Mouse (Mus musculus) embryo, embryonic 11 days (tissue): Measurements from ENCODE around the gene Rxrg.

Source experiments
- DNase-seq: peaks from one replicate; pipeline ENCODE4 v3.0.0-alpha.2; 2015

The Rxrg gene

DNA sequence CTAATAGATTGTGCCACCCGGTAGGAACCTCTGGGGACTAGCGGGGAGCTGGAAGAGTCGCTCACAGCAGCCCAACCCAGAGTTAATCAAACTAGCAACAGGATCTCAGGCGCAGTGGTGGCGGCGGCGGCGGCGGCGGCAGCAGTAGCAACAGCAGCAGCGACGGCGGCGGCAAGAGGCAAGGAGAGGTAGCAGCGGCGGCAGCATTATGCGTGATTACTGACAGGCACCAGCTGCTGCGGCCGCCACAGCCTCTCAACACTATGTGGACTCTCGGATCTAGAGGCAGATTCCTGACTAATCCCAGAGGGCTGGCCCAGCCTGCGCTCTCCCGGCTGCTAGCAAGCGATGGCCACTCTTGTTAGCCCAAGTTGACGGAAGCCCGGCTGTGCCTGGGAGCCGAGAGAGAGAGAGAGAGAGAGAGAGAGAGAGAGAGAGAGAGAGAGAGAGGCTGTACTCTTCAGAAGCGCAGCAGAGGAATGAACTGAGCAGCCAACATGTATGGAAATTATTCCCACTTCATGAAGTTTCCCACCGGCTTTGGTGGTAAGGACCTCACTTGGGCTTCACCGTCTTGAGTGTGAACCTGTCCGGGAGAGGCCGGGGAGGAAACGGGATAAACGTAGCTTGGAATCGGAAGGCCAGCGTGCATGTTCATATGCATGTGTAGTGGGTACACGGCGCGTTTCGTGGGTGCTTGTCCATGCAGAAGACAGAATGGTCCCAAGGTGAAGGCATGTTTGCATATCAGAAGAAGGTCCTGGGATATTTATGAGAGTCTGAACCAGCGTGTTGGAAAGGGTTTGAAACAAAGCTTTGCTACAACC is at the start of gene Rxrg:
Gene Rxrg (plus strand): TSS at position 130 of the 827 bp plus-strand sequence.
- DNase-seq, result peak; percentile 85

GRCm38 (mm10) chr1:167549324-167549723 is 48.9 kb upstream of the Rxrg start:
- peak; percentile 39 for DNase-seq

GRCm38 (mm10) chr1:167551601-167552000 is 46.6 kb upstream of the Rxrg start:
- peak; percentile 37 for DNase-seq

- no peak for DNase-seq
Measured at GRCm38 (mm10) chr1:167553959-167554526, 44.1 kb upstream of the Rxrg start.

- no peak for DNase-seq
Measured at GRCm38 (mm10) chr1:167566571-167566970, 31.6 kb upstream of the Rxrg start.

DNA sequence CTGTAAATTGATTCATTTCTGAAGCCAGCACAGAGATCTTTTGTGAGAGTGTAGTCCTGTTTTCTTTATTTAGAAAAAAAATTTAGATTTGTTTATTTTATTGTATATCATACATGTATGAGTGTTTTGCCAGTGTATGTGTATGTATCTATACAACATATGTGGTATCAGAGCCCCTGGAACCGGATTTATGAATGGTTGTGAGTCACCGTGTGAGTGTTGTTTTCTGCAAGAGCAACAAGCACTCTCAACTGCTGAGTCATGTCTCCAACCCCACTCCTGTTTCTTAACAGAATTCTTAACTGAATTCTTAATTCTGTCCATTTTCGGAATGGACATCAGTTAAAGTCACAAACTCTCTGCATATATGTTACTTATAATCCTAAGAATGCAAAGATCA is 19.1 kb upstream of the Rxrg start:
- DNase-seq, result no peak

DNA sequence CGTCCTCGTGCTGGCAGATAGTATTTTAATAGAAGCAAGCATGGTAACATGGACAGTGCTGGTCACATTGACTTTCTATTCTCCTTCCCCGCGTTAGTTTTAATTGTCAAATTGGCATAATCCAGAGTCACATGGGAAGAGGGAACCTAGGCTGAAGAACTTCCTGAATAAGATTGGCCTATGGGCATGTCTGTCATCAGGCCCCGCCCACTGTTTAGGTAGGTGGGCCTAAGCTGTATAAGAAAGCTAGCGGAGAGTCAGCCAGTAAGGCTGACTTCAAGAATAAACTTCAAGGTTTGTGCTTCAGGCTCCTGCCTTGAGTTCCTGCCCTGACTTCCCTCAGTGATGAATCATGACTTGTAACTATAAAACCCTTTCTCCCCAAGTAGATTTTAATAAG is 15.0 kb upstream of the Rxrg start:
- peak; percentile 19 for DNase-seq

GRCm38 (mm10) chr1:167583888-167584287 is 14.3 kb upstream of the Rxrg start:
- DNase-seq, result peak; percentile 38

DNA sequence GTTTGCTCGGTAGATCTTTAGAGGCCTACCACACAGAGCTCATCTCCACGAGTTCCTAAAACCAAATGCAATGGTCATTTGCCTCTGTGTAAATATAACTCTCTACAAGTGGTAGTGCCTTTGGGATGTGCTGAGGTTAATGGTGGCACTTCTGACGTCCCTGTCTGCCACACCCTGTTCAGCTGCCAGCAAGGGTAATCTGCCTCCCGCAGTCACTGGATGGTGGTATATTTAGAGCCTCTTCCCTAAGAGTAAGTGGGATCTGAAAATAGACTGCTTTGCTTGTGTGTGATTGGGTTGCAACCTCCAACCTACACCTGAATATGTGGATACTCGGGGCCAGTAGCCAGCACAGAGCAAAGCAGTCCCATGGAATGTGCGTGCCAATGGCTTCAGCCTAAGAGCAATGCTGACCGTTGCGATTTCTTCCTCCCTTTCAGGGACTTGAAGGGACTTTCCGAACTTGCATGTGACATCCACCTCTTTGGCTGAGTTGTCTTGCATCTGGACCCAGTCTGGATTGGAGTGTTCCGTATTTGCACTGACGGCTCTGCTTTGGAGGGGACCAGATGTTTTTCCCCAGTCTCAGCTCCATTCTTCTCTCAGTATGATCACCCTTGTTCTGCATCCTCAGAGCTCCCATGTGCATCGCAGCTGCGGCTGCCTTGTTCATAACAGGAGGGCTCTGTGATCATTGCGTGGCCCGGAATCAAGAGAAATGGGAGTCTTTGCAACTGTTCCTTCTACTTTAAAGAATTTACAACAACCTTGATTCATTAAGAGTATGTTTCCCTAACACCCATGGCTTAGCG is 9.2 kb upstream of the Rxrg start:
- DNase-seq, result no peak

DNA sequence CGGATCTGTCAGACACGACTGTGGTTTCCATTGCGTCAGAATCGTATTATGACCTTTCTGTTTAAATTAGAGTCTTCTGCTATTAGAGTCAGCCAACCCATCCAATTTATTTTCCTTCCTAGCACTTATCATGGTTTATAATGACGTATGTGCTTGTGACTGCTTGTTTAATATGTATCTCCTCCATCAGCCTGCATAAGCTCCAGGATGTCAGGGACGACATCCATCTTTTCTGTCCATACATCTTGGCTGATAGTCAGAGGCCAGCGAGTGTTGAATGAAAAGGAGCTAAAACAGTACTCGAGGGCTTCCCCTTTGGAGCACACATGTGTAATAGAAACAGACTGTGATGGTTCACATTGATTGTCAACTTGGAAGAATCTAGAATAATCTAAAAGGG is 6.0 kb upstream of the Rxrg start:
- no peak for DNase-seq

- DNase-seq, result peak; percentile 34
Measured at GRCm38 (mm10) chr1:167599211-167599735, 1.1 kb downstream of the Rxrg start.

GRCm38 (mm10) chr1:167608201-167608741 is 10.1 kb downstream of the Rxrg start:
- DNase-seq, result peak; percentile 30

- DNase-seq, result no peak
Measured at GRCm38 (mm10) chr1:167617131-167617530, 18.9 kb downstream of the Rxrg start.

- no peak for DNase-seq
Measured at GRCm38 (mm10) chr1:167617995-167618489, 19.9 kb downstream of the Rxrg start.

GRCm38 (mm10) chr1:167620206-167620795 is 22.1 kb downstream of the Rxrg start:
- no peak for DNase-seq

DNA sequence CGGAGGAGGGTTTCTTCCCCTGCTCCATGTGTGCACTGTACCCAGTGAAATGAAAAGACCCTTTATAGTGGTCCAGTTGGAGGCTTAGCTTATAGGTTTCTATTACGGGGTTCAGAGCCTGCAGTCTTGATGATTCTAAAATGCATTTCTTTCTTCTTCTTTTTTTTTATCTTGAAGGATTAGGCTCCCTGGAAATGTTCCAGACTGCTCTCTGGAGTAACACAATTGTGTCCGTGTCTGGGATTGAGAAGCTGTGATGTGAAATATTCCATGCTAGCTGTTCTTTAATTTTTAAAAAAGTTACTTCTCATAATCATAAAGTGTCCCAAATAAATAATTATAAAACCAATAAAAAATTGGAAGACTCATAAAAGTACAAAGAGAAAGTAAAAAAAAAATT is 26.9 kb downstream of the Rxrg start:
- DNase-seq, result no peak

- DNase-seq, result no peak
Measured at GRCm38 (mm10) chr1:167631765-167632164, 33.6 kb downstream of the Rxrg start.

DNA sequence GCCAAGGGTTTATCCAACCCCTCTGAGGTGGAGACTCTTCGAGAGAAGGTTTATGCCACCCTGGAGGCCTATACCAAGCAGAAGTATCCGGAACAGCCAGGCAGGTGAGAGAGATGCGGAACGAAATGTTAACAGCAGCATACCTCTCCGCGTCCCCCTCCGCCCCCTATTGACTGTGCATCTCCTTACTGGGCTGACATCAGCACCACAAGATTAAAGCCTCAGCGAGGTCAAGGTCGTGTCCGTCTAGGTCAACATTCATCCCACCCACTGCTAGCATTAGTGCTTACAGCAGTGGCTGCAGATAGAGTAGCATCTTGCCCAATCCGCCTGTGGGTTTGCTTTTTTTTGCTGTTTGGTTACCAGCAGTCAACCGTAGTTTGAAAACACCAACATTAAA is 37.5 kb downstream of the Rxrg start:
- peak; percentile 12 for DNase-seq

DNA sequence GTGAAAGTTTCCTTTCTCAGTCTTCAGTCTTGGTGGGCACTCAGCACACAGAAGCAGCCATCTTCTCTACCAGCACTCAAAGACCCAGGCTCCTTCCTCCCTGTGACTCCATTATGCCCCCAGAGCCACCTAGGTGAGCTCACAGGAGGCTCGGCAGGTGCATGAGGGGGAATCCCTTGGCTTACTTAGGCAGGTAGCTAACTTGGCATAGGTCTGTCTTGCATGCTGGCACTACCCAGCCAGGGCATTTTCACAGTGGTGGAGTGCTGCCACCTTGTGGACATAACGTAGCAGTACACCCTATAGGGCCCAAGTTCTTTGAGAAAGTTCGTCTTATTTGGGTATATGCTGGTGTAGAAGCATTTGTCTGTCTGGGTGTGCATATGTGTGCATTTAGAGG is 38.8 kb downstream of the Rxrg start:
- peak; percentile 73 for DNase-seq

- peak; percentile 67 for DNase-seq
Measured at GRCm38 (mm10) chr1:167638053-167638452, 39.9 kb downstream of the Rxrg start.

DNA sequence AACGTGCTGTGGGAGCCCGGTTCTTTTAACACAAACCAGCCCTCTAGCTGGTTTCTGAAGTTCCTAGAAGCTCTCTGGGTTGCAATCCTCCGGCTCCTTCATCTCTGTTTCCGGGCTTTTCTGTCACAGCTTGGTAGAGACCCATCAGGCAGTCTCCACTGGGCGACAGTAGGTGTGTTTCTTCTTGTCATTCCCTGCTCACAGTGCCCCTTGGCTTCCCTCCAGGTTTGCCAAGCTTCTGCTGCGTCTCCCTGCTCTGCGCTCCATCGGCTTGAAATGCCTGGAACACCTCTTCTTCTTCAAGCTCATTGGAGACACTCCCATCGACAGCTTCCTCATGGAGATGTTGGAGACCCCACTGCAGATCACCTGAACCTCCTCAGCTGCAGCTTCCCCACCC is 40.7 kb downstream of the Rxrg start:
- no peak for DNase-seq

DNA sequence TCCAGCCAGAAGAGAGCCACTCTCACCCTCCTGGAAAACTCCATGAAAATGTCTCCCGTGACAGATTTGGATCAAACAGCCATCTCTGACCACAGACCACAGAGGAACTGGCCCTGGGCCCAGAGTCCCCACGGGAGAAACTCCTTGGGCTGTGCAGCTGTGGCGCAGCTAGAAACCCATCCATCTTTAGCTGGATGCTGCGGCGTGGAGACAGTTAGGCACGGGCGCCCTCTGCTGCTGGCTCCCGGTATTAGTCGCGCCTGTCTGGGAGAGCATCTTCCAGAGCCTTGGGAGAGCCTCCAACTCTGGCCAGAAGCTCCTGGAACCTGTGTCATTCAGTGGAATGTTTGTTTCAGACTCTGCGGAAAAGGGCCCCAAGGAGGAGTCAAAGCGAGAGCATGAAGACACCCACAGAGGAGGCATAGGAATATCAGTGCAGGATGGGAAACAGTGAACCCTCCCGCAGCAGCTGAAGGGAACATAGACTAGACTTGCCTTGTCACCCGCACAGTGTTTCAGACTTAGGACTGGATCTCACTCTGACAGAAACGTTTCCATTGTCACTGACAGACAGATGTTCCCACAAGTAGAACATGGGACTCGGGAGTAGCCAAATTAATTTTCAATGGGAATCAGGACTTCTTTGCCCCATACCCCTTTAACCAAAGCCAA is 46.8 kb downstream of the Rxrg start:
- DNase-seq, result peak; percentile 83
